In genomic region chr8:73233358-73234041, GRCm38 (mm10) we compare ENCODE assay signal across 8 mouse cellular contexts.
A peak's percentile ranks its signal among the peaks of the same experiment; 100 is the strongest.
DNase-seq lines count a peak whose midpoint lies in the region; ATAC-seq lines count a peak whose summit lies in the region.

No protein-coding gene starts in this region.

- H3K9me3 ChIP-seq in hindbrain, embryonic 14.5 days (ENCODE audit: control insufficient read depth, low read length), result no peaks in the 10 kb centered on the region

- intact Hi-C loops in gastrocnemius, postnatal 14 days (cut with DNase I; ENCODE audit: low total_unique reads), result loop anchor here (10.0 kb wide), 1 partner anchor 121 kb away; the partner anchor contains the start of gene Large1

- H3K4me1 ChIP-seq in hindbrain, embryonic 14.5 days (replicated peaks; ENCODE audit: control insufficient read depth, insufficient read depth, low read length), result no peaks in the 10 kb centered on the region

- no peak overlapping the region for H3K27ac ChIP-seq in hindbrain, embryonic 14.5 days

- peak; percentile 77 for ATAC-seq in hindbrain, embryonic 14.5 days (ENCODE audit: low FRiP score)

- no peak overlapping the region for H3K4me3 ChIP-seq in hindbrain, embryonic 14.5 days (replicated peaks; ENCODE audit: low read length)

- 59% methylated on average over 6 of the region's 6 CpGs for whole genome bisulfite sequencing in hindbrain, embryonic 14.5 days

- H3K4me2 ChIP-seq in hindbrain, embryonic 14.5 days (replicated peaks), result no peak overlapping the region

- DNase-seq in gastrocnemius, adult 18-20 months (ENCODE audit: low spot score), result peak; percentile 59
- DNase-seq in gastrocnemius, postnatal 14 days, result no peak
- peak; percentile 37 for DNase-seq in R1 (ENCODE audit: low read depth, low spot score)
- peak; percentile 14 for DNase-seq in embryo, embryonic 9.5 days (ENCODE audit: extremely low spot score)
- DNase-seq in hindbrain, embryonic 14.5 days (ENCODE audit: low spot score), result peak; percentile 69
- peak; percentile 79 for DNase-seq in left cerebral cortex, adult 11 months (ENCODE audit: low spot score)
- peak; percentile 39 for DNase-seq in retina, adult 2 months (ENCODE audit: low read depth, low spot score)
- no peak for DNase-seq in spleen, postnatal 36 days (ENCODE audit: low spot score in 2 of 2)

- H3K27me3 ChIP-seq in hindbrain, embryonic 14.5 days (ENCODE audit: control insufficient read depth, insufficient read depth, low read length), result no peaks in the 10 kb centered on the region

- H3K36me3 ChIP-seq in hindbrain, embryonic 14.5 days (replicated peaks; ENCODE audit: control insufficient read depth, insufficient read depth), result no peaks in the 10 kb centered on the region

- no peak overlapping the region for H3K9ac ChIP-seq in hindbrain, embryonic 14.5 days

Comparison
In these comparisons a context has a peak if more than half of its experiments do, and no peak if none do; other contexts are left out.
1. DNase-seq: peak in gastrocnemius, adult 18-20 months (single experiment), R1 (single experiment), embryo, embryonic 9.5 days (single experiment), hindbrain, embryonic 14.5 days (single experiment), left cerebral cortex, adult 11 months (single experiment) and retina, adult 2 months (single experiment); none in gastrocnemius, postnatal 14 days (single experiment) and spleen, postnatal 36 days (0 of 2).